Mouse (Mus musculus) forebrain, embryonic 16.5 days (tissue): ENCODE data around the gene Hint2. TPM values are rescaled to one million over a fixed set of nuclear protein-coding genes. Genes with fewer than 3 reads are reported as not detected.
A peak's percentile ranks its signal among the peaks of the same experiment; 100 is the strongest.

Experiments
- ATAC-seq: fragments of 200-750 bp; cut with Nextera tagmentation; 2 replicates; pipeline ENCODE4 v1.8.0; 2017; ENCODE audit warnings: mild to moderate bottlenecking, moderate library complexity
- H3K27ac ChIP-seq: fragments of 300-500 bp; sonication (generic); 2 replicates; pipeline ENCODE4 v1.5.1; 2014; ENCODE audit warnings: low read length, control low read depth
- H3K27me3 ChIP-seq: fragments of 300-500 bp; sonication (generic); replicated peaks from 2 replicates; pipeline ENCODE4 v1.6.1; 2014; ENCODE audit warnings: low read length; ENCODE audit not compliant: control insufficient read depth, insufficient read depth
- H3K36me3 ChIP-seq: fragments of 300-500 bp; sonication (generic); 2 replicates; pipeline ENCODE4 v1.6.1; 2014; ENCODE audit not compliant: control insufficient read depth, insufficient read depth
- H3K4me1 ChIP-seq: fragments of 300-500 bp; sonication (generic); replicated peaks from 2 replicates; pipeline ENCODE4 v1.6.1; 2014; ENCODE audit warnings: low read length; ENCODE audit not compliant: control insufficient read depth, insufficient read depth
- H3K4me2 ChIP-seq: fragments of 300-500 bp; sonication (generic); 2 replicates; pipeline ENCODE4 v1.6.1; 2014; ENCODE audit warnings: mild to moderate bottlenecking, low read length, control low read depth
- H3K4me3 ChIP-seq: fragments of 300-500 bp; sonication (generic); replicated peaks from 2 replicates; pipeline ENCODE4 v1.5.1; 2014; ENCODE audit warnings: mild to moderate bottlenecking, low read length, control low read depth
- H3K9ac ChIP-seq: fragments of 300-500 bp; sonication (generic); replicated peaks from 2 replicates; pipeline ENCODE4 v1.6.1; 2014; ENCODE audit warnings: low read depth, low read length, control low read depth
- H3K9me3 ChIP-seq: fragments of 300-500 bp; sonication (generic); 2 replicates; pipeline ENCODE4 v1.6.1; 2016; ENCODE audit warnings: low read length; ENCODE audit not compliant: control insufficient read depth
- WGBS: fragments of 180-500 bp; shearing (Covaris S2); extraction: QIAGEN DNeasy Blood & Tissue Kit; methylation state at CpG from one replicate; pipeline ENCODE4 v1.1.7; 2014; 5-methylcytosine and 5-hydroxymethylcytosine counted together
- polyA plus RNA-seq: library from polyadenylated mRNA; unstranded; fragments of >200 nt; fragmentation: Nextera tagmentation; extraction: Ambion mirVana; gene quantifications from 2 replicates; pipeline ENCODE4 v1.2.1, GENCODE M21; 2015

Hint2 gene
- polyA plus RNA-seq, 1 experiment from 2014 or later: 66.3 TPM

DNA sequence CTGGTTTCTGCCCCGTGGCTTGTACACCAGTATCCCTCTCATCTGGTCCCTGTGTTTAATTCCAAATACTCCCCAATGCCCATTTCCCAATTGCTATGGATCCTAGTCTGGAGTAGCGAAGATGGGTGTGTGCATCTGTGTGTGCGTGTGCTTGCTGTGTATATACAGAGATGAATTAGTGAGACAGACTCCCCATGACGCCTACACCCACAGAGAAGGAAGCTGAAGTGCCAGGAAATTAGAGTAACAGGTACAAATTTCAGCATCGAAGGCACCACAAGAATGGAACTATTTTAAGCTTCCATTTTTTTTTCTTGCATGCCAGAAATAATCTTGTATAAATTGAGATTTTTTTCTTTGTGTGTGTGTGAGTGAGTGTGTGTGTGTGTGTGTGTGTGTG lies 34.8 kb upstream of the Hint2 start:
- H3K9me3 ChIP-seq: no peaks in the 10 kb centered on the region
- peaks cover 21% of the 10 kb centered on the region for H3K36me3 ChIP-seq
- WGBS: 84% methylated on average over 5 of the region's 5 CpGs
- H3K4me2 ChIP-seq: no peak overlapping the region
- no peak overlapping the region for H3K27ac ChIP-seq
- no peak overlapping the region for H3K9ac ChIP-seq
- no peak overlapping the region for H3K4me3 ChIP-seq
- H3K27me3 ChIP-seq: no peaks in the 10 kb centered on the region
- H3K4me1 ChIP-seq: no peaks in the 10 kb centered on the region
- no peak for ATAC-seq

GRCm38 (mm10) chr4:43690021-43690420 lies 33.8 kb upstream of the Hint2 start:
- no peak for ATAC-seq
- Histone ChIP-seq H3K4me3 (no peak overlapping the region), H3K36me3 (peaks cover 25% of the 10 kb centered on the region), H3K9me3 (no peaks in the 10 kb centered on the region), H3K27me3 (no peaks in the 10 kb centered on the region), H3K4me2 (no peak overlapping the region), H3K4me1 (no peaks in the 10 kb centered on the region), H3K9ac (no peak overlapping the region), H3K27ac (no peak overlapping the region)
- 90% methylated on average over 17 of the region's 17 CpGs for WGBS

DNA sequence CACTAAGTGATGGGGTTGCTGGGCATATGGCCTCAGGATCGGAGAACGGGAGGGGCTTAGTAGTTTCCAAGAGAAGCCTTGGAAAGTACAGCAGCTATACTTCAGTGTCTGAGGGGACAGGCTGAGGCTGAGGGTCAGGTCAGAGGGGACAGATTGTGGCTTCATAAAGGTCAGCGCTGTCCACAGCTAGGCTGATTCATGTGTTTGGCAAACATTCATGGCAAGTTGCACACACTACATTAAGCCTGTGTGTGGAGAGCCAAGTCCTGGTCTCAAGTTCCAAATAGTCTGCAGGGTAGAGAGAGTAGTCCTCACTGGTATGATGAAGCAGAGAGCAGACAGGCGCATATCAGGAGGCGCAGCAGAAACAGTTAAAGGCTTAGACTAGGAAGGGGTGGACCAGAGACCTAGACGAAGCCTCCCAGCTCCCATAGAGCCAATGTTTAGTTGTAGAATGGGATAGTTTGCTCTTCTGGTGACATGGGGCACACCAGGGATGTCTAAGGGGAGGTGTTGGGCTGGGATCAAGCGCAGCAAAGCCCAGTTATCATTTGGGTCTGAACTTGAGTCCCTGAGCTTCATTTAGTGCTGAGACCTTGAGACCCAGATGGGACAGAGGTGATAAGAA lies 23.3 kb upstream of the Hint2 start:
- no peak overlapping the region for H3K9ac ChIP-seq
- H3K4me3 ChIP-seq: no peak overlapping the region
- no peak for ATAC-seq
- no peak overlapping the region for H3K27ac ChIP-seq
- H3K9me3 ChIP-seq: no peaks in the 10 kb centered on the region
- WGBS: 94% methylated on average over 7 of the region's 7 CpGs
- H3K27me3 ChIP-seq: no peaks in the 10 kb centered on the region
- H3K4me1 ChIP-seq: no peaks in the 10 kb centered on the region
- peaks cover 30% of the 10 kb centered on the region for H3K36me3 ChIP-seq
- no peak overlapping the region for H3K4me2 ChIP-seq

DNA sequence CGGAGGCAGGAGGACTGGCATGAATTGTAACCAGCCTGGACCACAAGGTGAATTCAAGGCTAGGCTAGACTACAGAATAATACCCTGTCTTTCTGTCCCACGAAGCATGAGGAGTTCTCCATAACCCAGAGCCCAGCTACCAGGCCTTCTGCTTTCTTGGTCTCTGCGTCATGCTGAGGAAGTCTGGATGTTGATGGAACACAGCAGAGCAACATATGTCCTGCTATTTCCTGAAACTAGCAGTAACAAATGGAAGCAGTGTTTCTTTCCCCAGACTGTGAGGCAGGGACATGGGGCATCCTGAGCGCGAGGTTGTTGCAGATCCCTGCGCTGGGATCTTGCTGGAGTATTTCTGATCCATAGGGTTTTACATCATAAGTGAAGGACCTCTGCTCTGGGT lies 22.3 kb upstream of the Hint2 start:
- H3K4me2 ChIP-seq: no peak overlapping the region
- H3K9me3 ChIP-seq: no peaks in the 10 kb centered on the region
- H3K36me3 ChIP-seq: peaks cover 33% of the 10 kb centered on the region
- no peak overlapping the region for H3K9ac ChIP-seq
- 85% methylated on average over 6 of the region's 6 CpGs for WGBS
- H3K4me3 ChIP-seq: no peak overlapping the region
- no peaks in the 10 kb centered on the region for H3K27me3 ChIP-seq
- H3K4me1 ChIP-seq: no peaks in the 10 kb centered on the region
- no peak overlapping the region for H3K27ac ChIP-seq
- no peak for ATAC-seq

GRCm38 (mm10) chr4:43675608-43676007 lies 19.3 kb upstream of the Hint2 start:
- Histone ChIP-seq H3K9me3 (no peaks in the 10 kb centered on the region), H3K4me1 (peaks cover 20% of the 10 kb centered on the region), H3K9ac (no peak overlapping the region), H3K36me3 (peaks cover 19% of the 10 kb centered on the region), H3K27me3 (no peaks in the 10 kb centered on the region), H3K4me2 (no peak overlapping the region), H3K4me3 (no peak overlapping the region), H3K27ac (no peak overlapping the region)
- no peak for ATAC-seq
- WGBS: 80% methylated on average over 4 of the region's 4 CpGs

DNA sequence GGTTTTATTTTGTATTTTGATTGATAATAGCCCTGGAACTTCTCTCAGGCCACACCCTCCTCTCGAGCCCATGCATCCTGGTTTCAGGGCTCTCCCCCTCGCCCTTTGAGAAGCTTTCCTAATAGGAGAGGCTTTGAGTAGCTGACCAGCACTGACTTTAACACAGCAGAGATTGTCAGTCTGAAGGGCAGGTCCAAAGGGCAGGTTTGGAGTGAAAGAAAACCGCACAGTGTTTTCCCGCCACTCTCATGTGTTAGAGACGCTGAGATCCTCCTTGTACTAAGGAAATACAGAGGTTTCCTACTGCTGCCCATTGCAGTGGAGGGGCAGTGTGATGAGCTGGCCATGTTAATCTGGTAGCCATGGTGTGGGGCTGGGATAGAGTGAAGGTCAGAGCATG lies 18.7 kb upstream of the Hint2 start:
- Histone ChIP-seq H3K36me3 (peaks cover 19% of the 10 kb centered on the region), H3K4me2 (no peak overlapping the region), H3K4me3 (no peak overlapping the region), H3K27me3 (no peaks in the 10 kb centered on the region), H3K9me3 (no peaks in the 10 kb centered on the region), H3K4me1 (peaks cover 26% of the 10 kb centered on the region), H3K27ac (no peak overlapping the region), H3K9ac (no peak overlapping the region)
- ATAC-seq: no peak
- 80% methylated on average over 5 of the region's 5 CpGs for WGBS

DNA sequence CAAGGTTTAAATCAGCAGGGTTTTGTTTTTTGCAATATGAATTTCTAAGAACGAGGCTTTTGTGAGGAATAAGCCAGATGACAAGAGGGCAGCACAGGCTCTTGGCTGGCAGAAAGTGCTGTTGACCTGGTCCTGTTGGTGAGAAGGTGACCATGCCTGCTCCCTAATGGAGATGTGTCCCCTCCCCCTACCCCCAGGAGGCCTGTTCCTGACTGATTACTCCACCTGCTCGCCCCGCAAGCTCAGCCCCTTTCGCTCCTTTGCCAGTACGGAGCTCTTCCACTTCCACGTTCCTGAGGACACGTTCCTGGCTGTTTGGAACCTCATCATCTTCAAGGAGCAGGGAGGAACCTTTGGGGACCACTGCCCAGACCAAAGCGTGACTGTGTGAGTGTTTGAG lies 17.4 kb upstream of the Hint2 start:
- WGBS: 78% methylated on average over 8 of the region's 8 CpGs

DNA sequence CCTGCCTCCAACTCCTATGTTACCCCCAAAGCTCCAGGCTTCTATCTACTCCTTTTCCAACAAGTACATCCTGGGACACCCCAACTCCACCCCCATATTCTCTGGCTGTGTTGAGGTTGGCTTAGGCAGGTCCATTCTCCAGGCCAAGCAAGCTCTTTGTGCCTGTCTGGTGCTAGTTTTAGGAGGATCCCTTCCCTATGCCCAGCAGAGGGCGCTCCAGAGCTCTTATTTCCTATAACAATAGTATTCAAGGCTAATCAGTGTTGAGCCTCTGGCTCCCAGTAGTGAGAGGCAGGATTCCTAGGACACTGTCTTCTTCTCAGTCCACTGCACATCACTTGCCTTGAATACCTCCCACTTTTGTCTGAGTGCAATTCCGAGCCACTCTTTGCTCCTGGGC lies 15.8 kb upstream of the Hint2 start:
- no peaks in the 10 kb centered on the region for H3K27me3 ChIP-seq
- ATAC-seq: 0 out of 2 replicates have a peak, but pooled peaks have one; percentile 13
- H3K4me3 ChIP-seq: peak overlapping the region; percentile 14; the same call in 1 of the 2 replicates
- H3K27ac ChIP-seq: no peak overlapping the region
- WGBS: 7% methylated on average over 2 of the region's 2 CpGs
- peaks cover 36% of the 10 kb centered on the region for H3K4me1 ChIP-seq
- H3K9me3 ChIP-seq: no peaks in the 10 kb centered on the region
- H3K36me3 ChIP-seq: peaks cover 14% of the 10 kb centered on the region
- H3K9ac ChIP-seq: no peak overlapping the region
- H3K4me2 ChIP-seq: peak overlapping the region; percentile 93

More for the DNA sequence above, 17.4 kb upstream of the Hint2 start:
- Histone ChIP-seq H3K4me3 (no peak overlapping the region), H3K9ac (no peak overlapping the region), H3K9me3 (no peaks in the 10 kb centered on the region), H3K4me1 (peaks cover 32% of the 10 kb centered on the region), H3K27me3 (no peaks in the 10 kb centered on the region), H3K4me2 (no peak overlapping the region), H3K36me3 (peaks cover 19% of the 10 kb centered on the region), H3K27ac (no peak overlapping the region)
- no peak for ATAC-seq

DNA sequence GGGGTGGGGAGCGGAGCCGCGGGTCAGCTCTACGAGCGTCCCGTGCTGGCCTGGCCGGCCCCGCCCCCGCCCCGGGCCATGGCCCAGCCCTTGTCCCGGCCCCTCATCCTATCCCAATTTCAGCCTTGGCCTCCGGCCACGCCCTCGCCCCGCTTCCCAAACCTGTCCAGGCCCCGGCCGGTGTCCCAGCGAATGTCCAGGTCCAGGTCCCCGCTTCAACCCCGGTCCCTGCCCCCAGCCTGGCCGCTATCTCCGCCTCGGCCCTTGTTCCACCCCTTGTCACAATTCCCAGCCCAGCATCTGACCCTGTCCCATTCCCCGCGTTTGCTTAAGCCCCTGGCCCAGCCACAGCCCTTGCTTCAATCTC lies 13.1 kb upstream of the Hint2 start:
- Histone ChIP-seq H3K9ac (peak overlapping the region; percentile 99), H3K9me3 (no peaks in the 10 kb centered on the region), H3K27ac (no peak overlapping the region), H3K4me3 (peak overlapping the region; percentile 93), H3K4me2 (peak overlapping the region; percentile 93), H3K4me1 (peaks cover 36% of the 10 kb centered on the region), H3K27me3 (peaks cover 4% of the 10 kb centered on the region; the same call in 1 of the 2 replicates), H3K36me3 (peaks cover 3% of the 10 kb centered on the region; the same call in 1 of the 2 replicates)
- 0% methylated on average over 23 of the region's 25 CpGs for WGBS
- peak; percentile 30 for ATAC-seq
